8 mouse cellular contexts compared by ENCODE assay signal in genomic region chr11:101086756-101087681, GRCm38 (mm10). TPM values are rescaled to one million over a fixed set of nuclear protein-coding genes. Genes with fewer than 3 reads are reported as not detected.
A peak's percentile ranks its signal among the peaks of the same experiment; 100 is the strongest.
DNase-seq lines count a peak whose midpoint lies in the region; ATAC-seq and TF ChIP-seq lines count a peak whose summit lies in the region.

Mlx (plus strand) TSS chr11:101087277.

- peak; percentile 80 for ATAC-seq in forebrain, embryonic 16.5 days
- ATAC-seq in lung, embryonic 14.5 days (ENCODE audit: insufficient read depth), result peak; percentile 80

- H3K27me3 ChIP-seq in forebrain, embryonic 16.5 days (replicated peaks; ENCODE audit: control insufficient read depth, insufficient read depth, low read length), result no peaks in the 10 kb centered on the region
- H3K27me3 ChIP-seq in lung, embryonic 14.5 days (ENCODE audit: insufficient read depth, low read length), result no peaks in the 10 kb centered on the region
- no peaks in the 10 kb centered on the region for H3K27me3 ChIP-seq in thymus, adult 2 months (ENCODE audit: control insufficient read depth, insufficient read depth, low read length)

- peak within 1 kb of the TSS; percentile 76 to 83 for H3K4me3 ChIP-seq in ES-E14 (ENCODE audit: insufficient read depth in 1 of 2, low read depth in 1 of 2, low read length in 2 of 2, poor library complexity in 1 of 2, severe bottlenecking in 1 of 2)
- H3K4me3 ChIP-seq in forebrain, embryonic 16.5 days (replicated peaks; ENCODE audit: low read length), result peak within 1 kb of the TSS; percentile 59
- peak within 1 kb of the TSS; percentile 73 for H3K4me3 ChIP-seq in layer of hippocampus, adult 2 months
- H3K4me3 ChIP-seq in lung, embryonic 14.5 days (ENCODE audit: low read depth, low read length), result peak within 1 kb of the TSS; percentile 78
- peak within 1 kb of the TSS; percentile 69 for H3K4me3 ChIP-seq in olfactory bulb, adult 2 months (ENCODE audit: insufficient read depth, low read depth, low read length)
- peak within 1 kb of the TSS; percentile 54 for H3K4me3 ChIP-seq in thymus, adult 2 months (ENCODE audit: control insufficient read depth, insufficient read depth, low read length)

- WGBS in forebrain, embryonic 16.5 days, result under 1% methylated on average over 51 of the region's 52 CpGs
- 2% methylated on average over 52 of the region's 52 CpGs for WGBS in lung, embryonic 14.5 days
- 1% methylated on average over 52 of the region's 52 CpGs for WGBS in olfactory bulb, adult 2 months
- 2% methylated on average over 52 of the region's 52 CpGs for WGBS in thymus, adult 2 months

- H3K4me1 ChIP-seq in ES-E14 (ENCODE audit: control insufficient read depth in 2 of 2, insufficient read depth in 2 of 2, low read length in 2 of 2, poor library complexity in 1 of 2), result peaks cover 3 to 8% of the 10 kb centered on the region in 2 experiments; a peak in 2 of 4 replicates
- H3K4me1 ChIP-seq in forebrain, embryonic 16.5 days (replicated peaks; ENCODE audit: control insufficient read depth, insufficient read depth, low read length), result peaks cover 33% of the 10 kb centered on the region
- H3K4me1 ChIP-seq in lung, embryonic 14.5 days (ENCODE audit: insufficient read depth), result peaks cover 4% of the 10 kb centered on the region
- peaks cover 16% of the 10 kb centered on the region for H3K4me1 ChIP-seq in olfactory bulb, adult 2 months (ENCODE audit: control insufficient read depth, insufficient read depth, low read length)
- H3K4me1 ChIP-seq in thymus, adult 2 months (replicated peaks; ENCODE audit: control insufficient read depth, insufficient read depth, low read length), result peaks cover 28% of the 10 kb centered on the region

- peak; percentile 48; the same call in 1 of the 2 replicates for TF ChIP-seq POLR2A in olfactory bulb, adult 2 months (IDR thresholded peaks at IDR 0.05; ENCODE audit: insufficient read depth, low read depth, low read length)
- TF ChIP-seq POLR2A in thymus, adult 2 months (IDR thresholded peaks at IDR 0.05; ENCODE audit: control insufficient read depth, extremely low read depth, insufficient read depth, low read length, poor library complexity), result peak; percentile 46; the same call in 1 of the 2 replicates

- peak; percentile 85 for DNase-seq in ES-E14 (ENCODE audit: low read depth, low spot score)
- DNase-seq in cerebellum, adult 11-12 months, result peak; percentile 90
- DNase-seq in heart, postnatal 36 days, result peak; percentile 85 to 88
- peak; percentile 86 to 93 for DNase-seq in layer of hippocampus, adult 2 months (ENCODE audit: low spot score in 2 of 2)
- peak; percentile 96 for DNase-seq in lung, embryonic 14.5 days
- peak; percentile 89 for DNase-seq in thymus, adult 2 months

- no peak for TF ChIP-seq CTCF in layer of hippocampus, adult 2 months (conservative IDR thresholded peaks at IDR 0.05)
- no peak for TF ChIP-seq CTCF in lung, embryonic 14.5 days (IDR thresholded peaks at IDR 0.05; ENCODE audit: low read depth)
- TF ChIP-seq CTCF in olfactory bulb, adult 2 months (IDR thresholded peaks at IDR 0.05; ENCODE audit: insufficient read depth, low read depth, low read length), result no peak
- 0 out of 2 replicates have a peak, but pooled peaks have one; percentile 9 for TF ChIP-seq CTCF in thymus, adult 2 months (IDR thresholded peaks at IDR 0.05; ENCODE audit: borderline replicate concordance, control insufficient read depth, extremely low read depth, insufficient read depth, low read length, poor library complexity)

- intact Hi-C loops in heart, postnatal 36 days (cut with DNase I), result no loop called here

- H3K36me3 ChIP-seq in ES-E14 (ENCODE audit: control insufficient read depth, insufficient read depth, low read length, poor library complexity, severe bottlenecking), result peaks cover 28% of the 10 kb centered on the region
- H3K36me3 ChIP-seq in forebrain, embryonic 16.5 days (ENCODE audit: control insufficient read depth, insufficient read depth), result peaks cover 25% of the 10 kb centered on the region
- peaks cover 44% of the 10 kb centered on the region for H3K36me3 ChIP-seq in lung, embryonic 14.5 days (ENCODE audit: insufficient read depth)
- peaks cover 31% of the 10 kb centered on the region for H3K36me3 ChIP-seq in thymus, adult 2 months (ENCODE audit: control insufficient read depth, insufficient read depth, low read length)

- H3K4me2 ChIP-seq in forebrain, embryonic 16.5 days (ENCODE audit: low read length), result peak within 1 kb of the TSS; percentile 87
- peak within 1 kb of the TSS; percentile 96 for H3K4me2 ChIP-seq in lung, embryonic 14.5 days

- no peak within 1 kb of the TSS for H3K27ac ChIP-seq in ES-E14 (ENCODE audit: insufficient read depth, low read depth, low read length, poor library complexity, severe bottlenecking)
- peak within 1 kb of the TSS; percentile 88 for H3K27ac ChIP-seq in forebrain, embryonic 16.5 days (ENCODE audit: low read length)
- peak within 1 kb of the TSS; percentile 91 for H3K27ac ChIP-seq in layer of hippocampus, adult 2 months
- peak within 1 kb of the TSS; percentile 87 for H3K27ac ChIP-seq in lung, embryonic 14.5 days (ENCODE audit: low read depth)
- peak within 1 kb of the TSS; percentile 67 for H3K27ac ChIP-seq in olfactory bulb, adult 2 months (ENCODE audit: insufficient read depth, low read depth, low read length)
- peak within 1 kb of the TSS; percentile 68 for H3K27ac ChIP-seq in thymus, adult 2 months (ENCODE audit: control insufficient read depth, insufficient read depth, low read length)

- peak within 1 kb of the TSS; percentile 80 for H3K9ac ChIP-seq in ES-E14 (ENCODE audit: insufficient read depth, low read depth, low read length, poor library complexity, severe bottlenecking)
- peak within 1 kb of the TSS; percentile 75 for H3K9ac ChIP-seq in forebrain, embryonic 16.5 days (replicated peaks; ENCODE audit: low read depth, low read length)
- H3K9ac ChIP-seq in lung, embryonic 14.5 days, result peak within 1 kb of the TSS; percentile 78

- no peaks in the 10 kb centered on the region for H3K9me3 ChIP-seq in ES-E14 (ENCODE audit: control insufficient read depth, insufficient read depth, low read depth, low read length)
- no peaks in the 10 kb centered on the region for H3K9me3 ChIP-seq in forebrain, embryonic 16.5 days (ENCODE audit: control insufficient read depth, low read length)
- H3K9me3 ChIP-seq in lung, embryonic 14.5 days (ENCODE audit: low read depth, low read length), result no peaks in the 10 kb centered on the region

- in situ Hi-C loops in ES-E14 (cut with MboI; ENCODE audit: low sequenced_read_pairs in 2 of 2, unreplicated experiment in 2 of 2), result no loop called here

TF ChIP-seq in ES-E14, 5 proteins besides CTCF, POLR2A, EP300 and RAD21:
- TF ChIP-seq ZNF384 (IDR thresholded peaks at IDR 0.05; ENCODE audit: low read depth, low read length) (no peak), HCFC1 (IDR thresholded peaks at IDR 0.05; ENCODE audit: borderline replicate concordance, insufficient read depth, low read length) (no peak), CHD2 (IDR thresholded peaks at IDR 0.05; ENCODE audit: low read depth, low read length) (no peak), ZC3H11A (IDR thresholded peaks at IDR 0.05; ENCODE audit: borderline replicate concordance, low read depth, low read length) (no peak), MAFK (IDR thresholded peaks at IDR 0.05; ENCODE audit: insufficient read depth, low read depth, low read length) (no peak)

RNA-seq across cellular contexts. Expression of gene Mlx, which starts in this region (rescaled TPM):
- total RNA-seq in ES-E14 (2012; rRNA removed), result 30.7 and 42.0 TPM in 2 replicates
- 94.6 and 102 TPM in 2 replicates for polyA plus RNA-seq in forebrain, embryonic 16.5 days (2015; fragmentation: Nextera tagmentation; extraction: Ambion mirVana)
- 10 to 100 TPM; 18.8 to 23.1 TPM for total RNA-seq in heart, postnatal 36 days (2021)
- total RNA-seq in layer of hippocampus, adult 2 months (2021), result 10 to 100 TPM; 40.0 to 41.1 TPM
- polyA plus RNA-seq in lung, embryonic 14.5 days (2014; fragmentation: Nextera tagmentation; extraction: Ambion mirVana), result 39.1 and 40.5 TPM in 2 replicates
- not detected in 2 replicates for polyA plus RNA-seq in olfactory bulb, adult 2 months (2012; ENCODE audit: insufficient read depth, insufficient read length, low replicate concordance, missing spikeins)
- polyA plus RNA-seq in thymus, adult 2 months (2012; rRNA removed), result 79.1 and 110 TPM in 2 replicates

Comparison
In these comparisons a context has a peak if more than half of its experiments do, and no peak if none do; other contexts are left out.
1. RNA of gene Mlx (polyA plus RNA-seq): 79.1 to 110 TPM in thymus, adult 2 months, 94.6 to 102 TPM in forebrain, embryonic 16.5 days and 39.1 to 40.5 TPM in lung, embryonic 14.5 days; not detected in olfactory bulb, adult 2 months; every median in the first group is over 10 times any median in the second.
2. Peak in every context shown above with its lines, with median percentiles within 50 percentile points of each other: DNase-seq, H3K4me3 ChIP-seq and H3K9ac ChIP-seq.